Mouse (Mus musculus) lung, postnatal 0 days (tissue): ENCODE data around the gene Prr19. TPM values are rescaled to one million over a fixed set of nuclear protein-coding genes. Genes with fewer than 3 reads are reported as not detected.

Source experiments
- ATAC-seq: fragments of 200-750 bp; cut with Nextera tagmentation; 2 replicates; pipeline ENCODE4 v1.8.0; 2017; ENCODE audit warnings: moderate library complexity
- DNase-seq: peaks from one replicate; pipeline ENCODE4 v3.0.0-alpha.2; 2016; ENCODE audit warnings: low spot score
- H3K27ac ChIP-seq: fragments of 300-500 bp; sonication (generic); 2 replicates; pipeline ENCODE4 v1.5.1; 2014; ENCODE audit warnings: antibody characterized with exemption, mild to moderate bottlenecking, low read length, mixed read lengths
- H3K27me3 ChIP-seq: fragments of 300-500 bp; sonication (generic); replicated peaks from 2 replicates; pipeline ENCODE4 v1.6.1; 2014; ENCODE audit warnings: low read length, mixed read lengths; ENCODE audit not compliant: insufficient read depth
- H3K36me3 ChIP-seq: fragments of 300-500 bp; sonication (generic); 2 replicates; pipeline ENCODE4 v1.6.1; 2014; ENCODE audit warnings: low read length, mixed read lengths; ENCODE audit not compliant: insufficient read depth
- H3K4me1 ChIP-seq: fragments of 300-500 bp; sonication (generic); 2 replicates; pipeline ENCODE4 v1.6.1; 2014; ENCODE audit warnings: antibody characterized with exemption, low read depth, low read length, mixed read lengths; ENCODE audit not compliant: insufficient read depth
- H3K4me2 ChIP-seq: fragments of 300-500 bp; sonication (generic); replicated peaks from 2 replicates; pipeline ENCODE4 v1.6.1; 2014; ENCODE audit warnings: low read depth, mild to moderate bottlenecking, low read length, moderate library complexity, mixed read lengths
- H3K4me3 ChIP-seq: fragments of 300-500 bp; sonication (generic); 2 replicates; pipeline ENCODE4 v1.5.1; 2014; ENCODE audit warnings: low read depth, low read length
- H3K9ac ChIP-seq: fragments of 300-500 bp; sonication (generic); replicated peaks from 2 replicates; pipeline ENCODE4 v1.6.1; 2014; ENCODE audit warnings: low read depth, mild to moderate bottlenecking
- H3K9me3 ChIP-seq: fragments of 300-500 bp; sonication (generic); 2 replicates; pipeline ENCODE4 v1.6.1; 2016; ENCODE audit warnings: low read length, mixed read lengths
- CTCF ChIP-seq: IDR thresholded peaks from 2 replicates; pipeline ENCODE4 v1.5.1; 2016; ENCODE audit warnings: antibody characterized with exemption, mild to moderate bottlenecking
- EP300 ChIP-seq: IDR thresholded peaks from 2 replicates; pipeline ENCODE4 v1.6.1; 2016; ENCODE audit warnings: antibody characterized with exemption, mild to moderate bottlenecking, control low read depth
- WGBS: fragments of 180-500 bp; shearing (Covaris S2); extraction: QIAGEN DNeasy Blood & Tissue Kit; methylation state at CpG from one replicate; pipeline ENCODE4 v1.1.7; 2014; 5-methylcytosine and 5-hydroxymethylcytosine counted together
- polyA plus RNA-seq: library from polyadenylated mRNA; unstranded; fragments of >200 nt; fragmentation: Nextera tagmentation; extraction: Ambion mirVana; gene quantifications from 2 replicates; pipeline ENCODE4 v1.2.1, GENCODE M21; 2015

The Prr19 gene
- polyA plus RNA-seq, 1 experiment from 2014 or later, result not detected

- no peak within 1 kb of the TSS for H3K27ac ChIP-seq
- H3K27me3 ChIP-seq, result peaks cover 3% of the 10 kb centered on the region; the same call in 1 of the 2 replicates
- ATAC-seq (peak; percentile 82), DNase-seq (peak; percentile 70)
- H3K36me3 ChIP-seq, result no peaks in the 10 kb centered on the region
- peak within 1 kb of the TSS; percentile 38 for H3K4me3 ChIP-seq
- no peaks in the 10 kb centered on the region for H3K4me1 ChIP-seq
- peak; percentile 21; the same call in 1 of the 2 replicates for TF ChIP-seq CTCF
- TF ChIP-seq EP300, result no peak
- H3K9ac ChIP-seq, result no peak within 1 kb of the TSS
- H3K9me3 ChIP-seq, result no peaks in the 10 kb centered on the region
- WGBS, result 1% methylated on average over 22 of the region's 47 CpGs
- peak within 1 kb of the TSS; percentile 72 for H3K4me2 ChIP-seq
Observed at GRCm38 (mm10) chr7:25305956-25306613, 4.9 kb downstream of the Prr19 start, which contains the start of gene Tmem145. TSS of gene Tmem145 (plus strand) at chr7:25306106.

GRCm38 (mm10) chr7:25306614-25306996, 5.4 kb downstream of the Prr19 start:
- WGBS, result 39% methylated on average over 2 of the region's 2 CpGs

GRCm38 (mm10) chr7:25308702-25309318, 7.6 kb downstream of the Prr19 start:
- Histone ChIP-seq H3K4me2 (no peak overlapping the region), H3K36me3 (no peaks in the 10 kb centered on the region), H3K9ac (no peak overlapping the region), H3K27me3 (peaks cover 19% of the 10 kb centered on the region; the same call in 1 of the 2 replicates), H3K4me1 (no peaks in the 10 kb centered on the region), H3K27ac (no peak overlapping the region), H3K4me3 (no peak overlapping the region), H3K9me3 (no peaks in the 10 kb centered on the region)
- 42% methylated on average over 17 of the region's 17 CpGs for WGBS
- TF ChIP-seq CTCF (no peak), EP300 (no peak)
- DNase-seq (no peak), ATAC-seq (no peak)

More at GRCm38 (mm10) chr7:25306614-25306996, 5.4 kb downstream of the Prr19 start:
- H3K9ac ChIP-seq, result no peak overlapping the region
- H3K27ac ChIP-seq, result no peak overlapping the region
- TF ChIP-seq CTCF, result no peak
- TF ChIP-seq EP300, result no peak
- H3K27me3 ChIP-seq, result peaks cover 6% of the 10 kb centered on the region; the same call in 1 of the 2 replicates
- ATAC-seq (no peak), DNase-seq (no peak)
- H3K4me2 ChIP-seq, result no peak overlapping the region
- H3K9me3 ChIP-seq, result no peaks in the 10 kb centered on the region
- no peaks in the 10 kb centered on the region for H3K4me1 ChIP-seq
- H3K36me3 ChIP-seq, result no peaks in the 10 kb centered on the region
- no peak overlapping the region for H3K4me3 ChIP-seq

GRCm38 (mm10) chr7:25309425-25309824, 8.2 kb downstream of the Prr19 start:
- Histone ChIP-seq H3K4me1 (no peaks in the 10 kb centered on the region), H3K4me3 (no peak overlapping the region), H3K27me3 (peaks cover 23% of the 10 kb centered on the region; the same call in 1 of the 2 replicates), H3K4me2 (no peak overlapping the region), H3K36me3 (no peaks in the 10 kb centered on the region), H3K27ac (no peak overlapping the region), H3K9ac (no peak overlapping the region), H3K9me3 (no peaks in the 10 kb centered on the region)
- no peak for DNase-seq
- no peak for ATAC-seq
- 85% methylated on average over 9 of the region's 9 CpGs for WGBS
- TF ChIP-seq EP300, result no peak
- no peak for TF ChIP-seq CTCF

GRCm38 (mm10) chr7:25311193-25311592, 10.0 kb downstream of the Prr19 start:
- Histone ChIP-seq H3K4me3 (no peak overlapping the region), H3K4me2 (no peak overlapping the region)

GRCm38 (mm10) chr7:25313325-25313724, 12.1 kb downstream of the Prr19 start:
- WGBS, result 25% methylated on average over 7 of the region's 7 CpGs
- H3K4me3 ChIP-seq, result no peak overlapping the region
- H3K27me3 ChIP-seq, result peaks cover 35% of the 10 kb centered on the region; the same call in 1 of the 2 replicates
- H3K27ac ChIP-seq, result no peak overlapping the region
- H3K9ac ChIP-seq, result no peak overlapping the region
- no peak overlapping the region for H3K4me2 ChIP-seq
- no peaks in the 10 kb centered on the region for H3K9me3 ChIP-seq
- H3K36me3 ChIP-seq, result no peaks in the 10 kb centered on the region
- peaks cover 14% of the 10 kb centered on the region for H3K4me1 ChIP-seq
- TF ChIP-seq CTCF (no peak), EP300 (no peak)
- DNase-seq (no peak), ATAC-seq (no peak)

More at GRCm38 (mm10) chr7:25311193-25311592, 10.0 kb downstream of the Prr19 start:
- H3K4me1 ChIP-seq, result peaks cover 8% of the 10 kb centered on the region; the same call in 1 of the 2 replicates
- TF ChIP-seq EP300 (no peak), CTCF (no peak)
- no peaks in the 10 kb centered on the region for H3K9me3 ChIP-seq
- H3K9ac ChIP-seq, result no peak overlapping the region
- no peak for ATAC-seq
- no peaks in the 10 kb centered on the region for H3K36me3 ChIP-seq
- WGBS, result 71% methylated on average over 11 of the region's 11 CpGs
- H3K27ac ChIP-seq, result no peak overlapping the region
- no peak for DNase-seq
- peaks cover 36% of the 10 kb centered on the region; the same call in 1 of the 2 replicates for H3K27me3 ChIP-seq
